Mouse (Mus musculus): ENCODE results near the gene Endod1.
"Not testable (repeated sequence)": the region's sequence is repeated elsewhere in the genome, so short reads cannot be mapped to it uniquely, and the experiment has no call there.

Gene Endod1

GRCm38 (mm10) chr9:14379769-14380385 lies 1.4 kb downstream of the Endod1 start:
- DNase-seq = no peak

- DNase-seq = peak; percentile 22
Observed at GRCm38 (mm10) chr9:14378151-14378550, 3.2 kb downstream of the Endod1 start.

- no peak for DNase-seq
Observed at GRCm38 (mm10) chr9:14376149-14376548, 5.2 kb downstream of the Endod1 start.

GRCm38 (mm10) chr9:14372440-14372839 lies 8.9 kb downstream of the Endod1 start:
- DNase-seq = no peak

GRCm38 (mm10) chr9:14369271-14369670 lies 12.0 kb downstream of the Endod1 start:
- DNase-seq = no peak

GRCm38 (mm10) chr9:14367850-14368249 lies 13.5 kb downstream of the Endod1 start:
- DNase-seq = no peak

GRCm38 (mm10) chr9:14365481-14366125 lies 15.7 kb downstream of the Endod1 start:
- DNase-seq = no peak

- no peak for DNase-seq
Observed at GRCm38 (mm10) chr9:14364719-14365118, 16.6 kb downstream of the Endod1 start.

- DNase-seq = peak; percentile 31
Observed at GRCm38 (mm10) chr9:14363540-14363939, 17.8 kb downstream of the Endod1 start.

- no peak for DNase-seq
Observed at GRCm38 (mm10) chr9:14362068-14362768, 19.1 kb downstream of the Endod1 start.

GRCm38 (mm10) chr9:14357033-14357432 lies 24.3 kb downstream of the Endod1 start:
- DNase-seq = no peak

GRCm38 (mm10) chr9:14354852-14355251 lies 26.5 kb downstream of the Endod1 start:
- no peak for DNase-seq

GRCm38 (mm10) chr9:14352337-14352736 lies 29.0 kb downstream of the Endod1 start:
- DNase-seq = no peak

GRCm38 (mm10) chr9:14350787-14351186 lies 30.5 kb downstream of the Endod1 start:
- no peak for DNase-seq

GRCm38 (mm10) chr9:14349380-14349779 lies 31.9 kb downstream of the Endod1 start:
- DNase-seq = no peak

- peak; percentile 32 for DNase-seq
Observed at GRCm38 (mm10) chr9:14348416-14348815, 32.9 kb downstream of the Endod1 start.

GRCm38 (mm10) chr9:14345866-14346265 lies 35.4 kb downstream of the Endod1 start:
- not testable (repeated sequence) for DNase-seq

- peak; percentile 85 for DNase-seq
Observed at GRCm38 (mm10) chr9:14342041-14342668, 39.2 kb downstream of the Endod1 start.

GRCm38 (mm10) chr9:14338701-14339100 lies 42.6 kb downstream of the Endod1 start:
- DNase-seq = no peak

- no peak for DNase-seq
Observed at GRCm38 (mm10) chr9:14336901-14337300, 44.4 kb downstream of the Endod1 start.

- no peak for DNase-seq
Observed at GRCm38 (mm10) chr9:14335829-14336228, 45.5 kb downstream of the Endod1 start.

- DNase-seq = no peak
Observed at GRCm38 (mm10) chr9:14316618-14317017, 64.7 kb downstream of the Endod1 start.

GRCm38 (mm10) chr9:14314477-14314876 lies 66.8 kb downstream of the Endod1 start:
- DNase-seq = no peak

- DNase-seq = no peak
Observed at GRCm38 (mm10) chr9:14313968-14314367, 67.3 kb downstream of the Endod1 start.
